Mouse (Mus musculus) left cerebral cortex, postnatal 14 days (tissue): ENCODE data around the gene Retsat. TPM values are rescaled to one million over a fixed set of nuclear protein-coding genes. Genes with fewer than 3 reads are reported as not detected.
A peak's percentile ranks its signal among the peaks of the same experiment; 100 is the strongest.

Experiments used
- DNase-seq, 2 experiments: peaks; one replicate each; pipeline ENCODE4 v3.0.0; 2021 to 2022; ENCODE audit warnings: low spot score in 2 of 2, mixed read lengths in 1 of 2
- intact Hi-C: fragments of 180-260 bp; cut with DNase I; formaldehyde crosslinking; loops from one replicate; pipeline ENCODE4 v1.15.1; 2025
- total RNA-seq, 2 experiments: library from RNA; stranded (reverse); gene quantifications; 2 replicates each; pipeline ENCODE4 v1.2.3; 2021

The Retsat gene
- total RNA-seq, 2 experiments from 2014 or later, result 41.6 to 43.8 TPM

DNA sequence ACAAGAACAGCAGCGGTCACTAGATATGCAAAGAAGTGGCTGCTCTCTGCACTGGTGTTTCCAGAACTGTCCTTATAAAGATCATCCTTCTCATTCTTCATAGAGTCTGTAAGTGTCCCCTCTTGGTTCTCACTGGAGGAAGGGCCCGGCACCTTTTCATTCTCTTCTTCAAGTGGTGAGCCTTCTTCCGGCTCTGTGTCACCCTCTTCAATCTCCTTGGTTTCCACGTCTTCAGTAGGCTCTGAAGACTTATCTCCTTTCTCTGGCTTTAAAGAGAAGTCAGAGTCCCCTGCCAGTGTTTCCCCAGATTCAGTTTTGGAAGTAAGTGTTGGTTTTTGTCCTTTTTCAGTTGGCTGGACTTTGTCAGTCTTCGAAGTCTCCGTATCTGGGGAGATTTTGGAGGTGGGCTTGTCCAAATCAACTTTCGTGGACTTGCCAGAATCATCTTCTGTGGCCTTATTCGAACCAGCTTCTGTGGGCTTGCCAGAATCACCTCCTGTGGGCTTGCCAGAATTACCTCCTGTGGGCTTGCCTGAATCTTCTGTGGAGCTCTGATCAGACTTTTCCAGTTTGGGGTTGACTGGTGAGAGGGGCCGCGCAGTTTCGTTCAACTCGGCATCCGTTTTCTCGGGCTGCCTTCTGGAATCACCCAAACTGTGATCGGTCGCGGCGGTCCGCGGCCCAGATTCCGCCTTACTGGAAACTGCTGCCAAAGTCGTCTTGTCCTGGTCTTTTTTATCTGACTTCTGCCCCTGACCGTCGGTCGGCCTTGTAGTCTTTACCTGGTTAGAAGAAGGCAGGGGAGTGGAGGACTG is 17.5 kb downstream of the Retsat start:
- intact Hi-C loops, result no loop called here
- DNase-seq, result no peak

DNA sequence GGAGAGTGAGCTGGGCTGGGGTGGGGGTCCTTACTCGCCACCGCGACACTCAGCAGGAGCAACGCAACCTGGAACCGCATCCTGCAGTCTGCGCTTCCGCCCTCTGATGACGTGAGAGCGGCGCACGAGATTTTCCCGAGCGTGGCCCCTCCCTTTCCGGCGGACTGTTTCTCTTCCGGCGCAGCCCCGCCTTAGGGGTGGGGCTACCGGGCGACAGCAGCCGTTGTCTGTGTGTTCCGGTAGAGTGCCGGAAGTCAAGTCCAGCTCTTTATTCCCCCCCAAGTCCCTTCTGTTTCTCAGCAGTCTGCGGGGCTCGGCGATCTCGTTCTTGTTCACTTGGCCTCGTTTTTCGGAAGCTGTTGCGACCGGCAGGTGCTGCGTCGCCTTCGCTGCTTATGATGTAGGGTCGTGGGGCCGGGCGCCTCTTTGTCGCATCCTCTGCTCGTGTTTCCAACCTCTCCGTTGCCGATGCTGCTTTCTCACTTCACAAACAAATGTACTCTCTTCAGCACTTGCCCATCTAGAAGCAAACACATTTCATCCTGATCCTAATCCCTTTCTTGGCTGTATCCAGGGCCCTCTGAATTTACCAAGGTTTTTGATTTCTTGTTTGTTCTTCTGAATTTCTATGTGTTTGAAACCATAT is 18.5 kb downstream of the Retsat start, which contains the start of gene Tgoln1:
Gene Tgoln1, minus strand, starts transcription at position 358 of the 646 bp plus-strand sequence.
- intact Hi-C loops, result no loop called here
- DNase-seq, result peak; percentile 94

DNA sequence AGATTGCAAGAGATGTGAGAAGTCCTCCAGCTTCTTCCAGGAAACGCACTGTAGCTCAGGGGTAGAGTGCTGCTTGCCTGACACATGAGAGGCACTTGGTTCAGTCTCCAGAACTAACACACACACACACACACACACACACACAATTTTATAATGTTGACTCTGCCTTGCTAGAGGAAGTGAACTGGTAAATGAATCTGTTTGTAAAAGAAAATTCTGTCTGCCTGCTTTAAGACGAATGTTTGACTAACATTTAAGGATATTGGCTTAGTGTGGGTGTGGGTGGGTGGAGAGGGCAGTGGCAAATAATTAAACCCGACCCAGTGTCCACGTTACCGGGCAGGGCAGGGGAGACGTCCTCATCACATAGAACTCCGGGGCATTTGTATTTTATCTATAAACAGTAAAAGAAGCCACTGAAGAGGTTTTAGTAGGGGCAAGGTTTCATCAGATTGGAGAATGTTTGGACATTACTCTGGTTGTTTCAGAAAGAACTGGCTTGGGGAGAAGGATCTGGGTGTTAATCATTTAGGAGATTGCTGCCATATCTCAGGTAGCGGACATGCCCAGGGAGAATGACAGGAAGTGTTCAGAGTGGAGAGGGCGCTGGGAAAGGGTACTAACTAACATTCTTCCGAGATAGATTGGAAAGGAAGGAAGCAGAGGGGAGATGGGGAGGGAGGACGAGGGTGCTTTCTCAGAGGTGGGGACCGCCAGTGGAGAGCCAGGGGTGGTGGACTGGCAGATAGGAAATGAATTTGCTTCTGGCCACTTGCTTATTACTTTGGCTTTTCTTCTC is 21.7 kb downstream of the Retsat start:
- DNase-seq, result no peak
- intact Hi-C loops, result no loop called here

DNA sequence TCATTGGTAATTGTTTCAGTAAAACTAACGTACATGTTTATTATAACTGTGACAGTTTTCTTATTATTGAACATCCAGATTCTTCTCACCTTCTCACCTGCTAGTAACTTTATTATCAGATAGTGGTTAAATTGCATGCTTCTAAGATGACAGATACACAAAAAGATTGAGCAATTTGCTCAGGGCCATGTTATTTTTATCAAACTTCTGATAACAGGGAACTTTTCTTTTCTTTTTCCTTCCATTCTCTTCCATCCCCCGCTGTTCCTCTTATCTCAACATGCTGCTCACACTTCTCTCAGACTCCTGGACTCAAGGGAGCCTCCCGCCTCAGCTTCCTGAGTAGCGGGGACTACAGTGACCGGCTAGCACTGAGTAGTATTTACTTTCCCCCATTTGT is 22.6 kb downstream of the Retsat start:
- intact Hi-C loops, result no loop called here
- DNase-seq, result no peak

DNA sequence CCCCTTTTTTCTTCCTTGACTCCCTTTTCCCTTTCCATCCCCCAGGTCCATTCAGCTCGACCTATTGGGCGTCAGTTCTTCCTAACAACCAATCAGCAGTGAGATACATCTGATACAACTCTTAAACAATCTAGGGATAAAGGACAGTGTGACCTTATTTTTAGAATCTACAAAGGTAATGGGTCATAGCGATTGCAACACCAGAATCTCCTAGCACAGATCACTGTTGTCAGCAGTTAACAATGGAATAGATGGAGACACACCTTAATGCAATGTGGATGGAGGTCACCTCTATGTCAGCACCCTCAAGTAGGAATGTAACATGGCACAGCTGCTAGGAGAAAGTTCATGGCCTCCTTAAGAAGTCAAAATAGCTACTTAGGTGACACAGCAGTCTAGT is 24.6 kb downstream of the Retsat start:
- DNase-seq, result no peak
- intact Hi-C loops, result no loop called here

DNA sequence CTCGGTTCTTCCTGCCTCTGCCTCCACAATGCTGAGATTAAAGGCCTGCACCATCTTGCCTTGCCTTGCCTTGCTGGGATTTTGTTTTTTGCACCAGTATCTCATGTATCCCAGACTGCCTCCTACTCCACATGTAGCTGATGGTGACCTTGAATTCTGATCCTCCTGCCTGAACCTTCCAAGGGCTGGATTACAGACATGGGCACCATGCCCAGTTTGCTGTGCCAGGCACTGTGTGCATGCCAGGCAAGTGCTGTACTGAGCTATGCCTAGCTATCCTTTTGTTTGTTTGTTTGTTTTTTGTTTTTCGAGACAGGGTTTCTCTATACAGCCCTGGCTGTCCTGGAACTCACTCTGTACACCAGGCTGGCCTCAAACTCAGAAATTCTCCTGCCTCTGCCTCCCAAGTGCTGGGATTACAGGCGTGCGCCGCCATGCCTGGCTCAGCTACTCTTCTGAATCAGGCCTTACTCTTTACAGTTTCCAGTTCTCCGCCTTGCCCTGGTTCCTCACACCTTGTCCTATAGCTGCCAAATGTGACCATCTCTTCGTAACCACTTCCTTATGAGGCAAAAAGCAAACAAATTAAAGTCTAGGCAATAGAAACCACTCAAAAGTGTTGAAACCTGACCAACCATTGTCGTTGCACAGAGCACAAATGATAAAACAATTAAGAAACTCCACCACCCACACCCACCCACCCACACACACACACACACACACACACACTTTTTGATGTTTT is 25.6 kb downstream of the Retsat start:
- intact Hi-C loops, result no loop called here
- DNase-seq, result no peak

DNA sequence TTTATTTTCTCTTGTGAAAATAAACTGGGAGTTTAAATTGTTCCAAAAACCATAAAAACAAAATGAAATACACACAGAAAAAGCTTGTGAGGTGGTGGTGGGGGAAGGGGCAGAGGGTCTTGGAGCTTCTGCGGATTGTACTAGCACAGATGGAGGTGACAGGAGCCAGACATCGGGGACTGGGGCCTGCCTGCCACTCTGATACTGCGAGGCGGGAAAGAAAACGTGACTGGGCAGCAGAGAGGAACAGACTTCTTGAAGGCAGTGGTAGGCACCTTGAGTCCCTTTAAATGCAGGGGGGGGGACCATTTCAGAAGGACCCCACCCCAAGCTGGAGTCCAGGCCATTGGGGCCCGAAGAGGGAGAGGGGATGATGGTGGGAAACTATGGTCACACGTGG is 28.1 kb downstream of the Retsat start:
- intact Hi-C loops, result no loop called here
- DNase-seq, result no peak

DNA sequence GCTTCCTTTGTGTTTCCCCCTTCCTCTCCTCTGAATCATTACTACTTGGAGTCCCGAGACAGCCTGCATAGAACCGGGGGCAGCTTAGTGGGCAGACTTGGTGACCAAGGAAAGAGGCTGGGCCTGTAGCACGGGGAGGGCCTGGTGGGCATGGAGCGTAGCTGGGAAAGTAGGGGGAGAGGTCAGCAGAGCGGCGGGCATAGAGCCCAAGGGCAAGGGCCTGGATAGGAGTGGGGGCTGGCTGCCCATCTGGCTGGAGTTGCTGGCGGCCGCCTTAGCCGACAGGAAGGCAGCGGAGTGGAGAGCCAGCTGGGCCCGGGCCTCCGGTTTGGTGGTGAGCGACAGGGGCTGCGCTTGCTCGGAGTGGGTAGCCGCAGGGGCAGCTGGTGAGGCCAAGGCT is 29.0 kb downstream of the Retsat start:
- intact Hi-C loops, result no loop called here
- DNase-seq, result no peak

DNA sequence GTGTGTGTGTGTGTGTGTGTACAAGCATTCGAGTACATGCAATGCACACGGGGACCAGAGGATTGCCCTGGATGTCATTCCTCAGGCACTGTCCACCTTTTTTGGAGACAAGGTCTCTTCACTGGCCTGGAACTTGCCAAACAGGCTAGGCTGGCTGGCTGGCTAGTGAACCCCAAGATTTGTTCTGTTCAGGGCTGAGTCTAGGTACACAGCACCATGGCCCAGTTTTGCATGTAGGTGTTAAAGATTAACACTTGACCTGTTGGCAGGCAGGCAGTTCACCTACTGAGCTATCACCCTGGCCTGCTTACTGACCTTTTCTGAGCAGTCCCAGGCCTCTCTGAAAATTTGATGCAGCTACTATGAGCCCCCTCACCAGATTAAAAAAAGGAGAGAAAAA is 32.1 kb downstream of the Retsat start:
- DNase-seq, result no peak
- intact Hi-C loops, result loop anchor here (10.0 kb wide), 1 partner anchor 524 kb away; no protein-coding TSS in a partner anchor

DNA sequence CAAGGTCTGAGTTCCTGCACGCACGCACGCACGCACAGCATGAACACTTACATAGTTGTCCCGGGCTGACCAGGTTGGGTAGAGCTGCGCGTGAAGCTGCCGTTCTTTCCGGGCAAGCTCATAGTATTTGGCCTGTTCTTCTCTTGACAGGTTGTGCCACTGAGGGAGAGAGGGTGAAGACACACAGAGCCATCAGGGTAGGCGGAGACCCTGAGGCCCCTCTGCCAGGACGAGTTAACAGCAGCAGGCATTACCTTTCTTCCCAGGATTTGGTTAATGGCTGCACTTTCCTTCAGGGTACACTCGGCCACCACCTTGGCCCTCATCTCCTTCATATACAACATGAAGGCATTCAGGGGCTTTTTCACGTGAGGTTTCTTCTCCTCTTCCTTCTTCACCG is 32.7 kb downstream of the Retsat start:
- intact Hi-C loops, result loop anchor here (10.0 kb wide), 1 partner anchor 524 kb away; no protein-coding TSS in a partner anchor
- DNase-seq, result no peak

DNA sequence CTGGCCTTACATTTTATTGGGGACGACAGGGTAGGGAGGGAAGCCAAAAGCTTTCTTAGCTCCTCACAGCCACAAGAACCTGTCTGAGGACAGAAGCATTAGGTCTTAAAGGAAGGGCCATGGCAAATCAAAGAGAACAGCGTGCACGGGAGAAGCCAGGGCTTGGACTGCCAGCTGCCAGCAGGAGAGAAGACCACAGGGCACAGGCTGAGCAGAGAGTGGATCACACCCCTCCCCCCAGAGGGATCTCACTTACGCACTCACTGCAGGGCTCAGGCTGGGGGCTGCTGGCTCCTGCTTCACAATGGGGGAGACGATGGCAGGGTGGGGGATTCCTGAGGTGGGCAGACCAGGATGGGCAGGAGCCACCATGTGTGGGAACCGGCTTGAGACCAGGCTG is 33.4 kb downstream of the Retsat start:
- intact Hi-C loops, result loop anchor here (10.0 kb wide), 1 partner anchor 523 kb away; no protein-coding TSS in a partner anchor

DNA sequence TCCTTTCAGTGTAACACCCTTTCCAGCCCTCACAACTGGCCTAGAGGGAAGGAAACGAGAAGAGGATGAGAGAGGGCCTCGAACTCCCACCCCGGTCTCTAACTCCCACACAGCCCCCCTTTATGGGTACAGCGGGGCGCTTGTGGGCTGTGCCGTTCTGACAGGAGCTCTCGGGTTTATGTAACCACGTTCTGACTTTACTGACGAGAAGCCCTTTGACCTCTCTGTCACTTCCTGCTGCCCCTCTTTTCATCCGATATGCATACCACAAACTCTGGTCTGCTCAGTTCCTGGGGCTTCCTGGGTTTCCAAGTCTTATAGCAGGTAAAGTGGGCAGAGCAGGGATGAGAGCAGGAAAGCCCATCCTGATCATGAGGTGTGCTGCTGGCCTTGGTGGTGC is 36.0 kb downstream of the Retsat start:
- no peak for DNase-seq
- intact Hi-C loops, result loop anchor here (10.0 kb wide), 1 partner anchor 520 kb away; no protein-coding TSS in a partner anchor

More for the DNA sequence above, 33.4 kb downstream of the Retsat start:
- no peak for DNase-seq

DNA sequence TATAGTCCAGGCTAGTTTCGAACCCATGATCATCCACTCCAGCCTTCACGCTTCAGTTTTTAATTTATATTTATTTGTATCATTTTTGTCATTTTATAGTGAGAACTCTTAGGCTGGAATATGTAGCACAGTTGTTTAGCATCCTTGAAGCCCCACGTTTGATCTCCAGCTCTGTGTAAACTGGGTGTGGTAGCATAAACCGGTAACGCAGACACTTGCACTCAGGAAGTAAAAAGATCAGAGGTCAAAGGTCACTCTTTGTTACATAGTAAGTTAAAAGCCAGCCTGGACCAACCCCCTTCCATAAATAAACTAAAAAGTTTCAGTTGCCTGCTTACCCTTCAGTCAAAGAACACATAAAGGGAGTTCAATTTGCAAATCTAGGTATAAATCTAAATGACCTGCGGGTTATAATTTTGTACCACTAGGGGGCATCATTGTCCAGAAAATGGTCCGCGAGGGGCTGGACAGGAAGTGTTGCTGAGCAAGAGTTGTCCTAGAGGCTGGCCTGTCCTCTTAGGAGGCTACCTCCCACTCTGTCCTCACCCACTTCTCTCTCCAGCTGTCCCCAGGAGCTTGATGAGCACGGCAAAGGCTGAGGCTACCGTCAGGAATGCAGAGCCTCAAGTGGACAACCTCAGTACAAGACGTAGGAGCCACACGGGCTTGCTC is 37.6 kb downstream of the Retsat start:
- peak; percentile 64 to 66 for DNase-seq

DNA sequence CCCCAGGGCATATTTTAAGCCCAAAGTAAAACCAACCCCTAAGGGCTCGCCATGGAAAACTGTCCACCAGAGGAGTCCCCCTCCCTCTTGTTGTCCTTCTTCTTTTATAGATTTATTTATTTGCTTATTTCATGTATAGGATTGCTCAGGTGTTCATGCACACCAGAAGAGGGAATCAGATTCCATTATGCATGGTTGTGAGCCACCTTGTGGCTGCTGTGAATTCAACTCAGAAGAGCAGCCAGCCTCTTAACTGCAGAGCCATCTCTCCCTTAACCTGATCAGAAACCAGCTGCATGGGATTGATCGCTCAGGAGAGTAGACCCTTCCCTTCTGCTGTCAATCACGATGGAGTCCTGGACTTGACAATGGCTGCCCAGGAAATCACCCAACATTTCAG is 38.7 kb downstream of the Retsat start:
- intact Hi-C loops, result loop anchor here (2.0 to 10.0 kb wide), 2 partner anchors 194 to 518 kb away; no protein-coding TSS in a partner anchor
- DNase-seq, result no peak

More for the DNA sequence above, 37.6 kb downstream of the Retsat start:
- intact Hi-C loops, result loop anchor here (2.0 to 10.0 kb wide), 2 partner anchors 195 to 519 kb away; no protein-coding TSS in a partner anchor

DNA sequence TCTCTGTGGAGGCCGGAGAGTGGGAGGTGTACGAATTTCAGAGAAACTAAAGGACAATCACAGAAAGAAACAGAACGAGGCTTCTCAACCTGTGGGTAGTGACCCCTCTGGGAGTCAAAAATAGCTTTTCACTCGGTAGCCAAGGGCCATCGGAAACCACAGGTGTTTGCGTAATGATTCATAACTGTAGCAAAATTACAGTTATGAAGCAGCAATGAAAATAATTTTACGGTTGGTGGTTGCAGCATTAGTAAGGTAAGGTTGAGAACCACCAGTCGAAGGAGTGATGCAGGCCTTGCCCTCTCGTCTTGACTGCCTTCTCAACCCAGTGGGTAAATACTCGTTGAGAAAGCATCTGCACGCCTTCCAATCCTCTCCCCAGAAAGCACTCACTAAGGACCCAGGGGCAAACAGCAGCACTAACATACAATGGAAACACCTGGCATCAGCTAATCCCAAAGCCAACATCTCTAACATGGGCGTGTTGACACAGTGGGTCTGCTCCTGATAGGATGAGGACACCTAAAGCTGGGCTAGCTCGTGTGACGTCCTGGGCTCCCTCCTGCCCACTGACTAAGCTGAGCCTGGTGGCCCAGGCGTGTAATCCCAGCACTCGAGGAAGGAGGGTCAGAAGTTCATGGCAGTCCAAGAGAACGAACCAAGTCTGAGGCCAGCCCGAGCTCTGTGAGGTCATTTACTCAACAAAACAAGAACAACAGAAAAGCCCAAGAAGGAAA is 43.1 kb downstream of the Retsat start:
- no peak for DNase-seq
- intact Hi-C loops, result no loop called here

DNA sequence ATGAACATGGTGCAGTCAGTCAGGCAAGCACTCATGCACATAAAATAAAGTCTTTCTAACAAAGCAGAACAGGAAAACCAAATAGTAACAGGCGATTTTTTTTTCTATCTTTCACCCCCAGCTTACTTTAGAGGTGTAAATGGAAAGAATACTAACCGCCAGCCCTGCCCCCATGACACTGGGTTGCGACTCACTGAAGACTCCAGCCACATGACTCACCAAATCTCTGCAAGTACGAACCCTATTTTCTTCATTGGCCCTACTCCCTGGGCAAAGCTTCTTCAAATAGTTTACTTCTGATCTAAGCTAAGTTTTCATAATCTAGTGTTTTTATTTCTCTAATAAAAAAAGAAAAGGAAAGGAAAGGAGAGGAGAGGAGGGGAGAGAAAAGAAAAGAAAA is 46.3 kb downstream of the Retsat start:
- no peak for DNase-seq
- intact Hi-C loops, result no loop called here

DNA sequence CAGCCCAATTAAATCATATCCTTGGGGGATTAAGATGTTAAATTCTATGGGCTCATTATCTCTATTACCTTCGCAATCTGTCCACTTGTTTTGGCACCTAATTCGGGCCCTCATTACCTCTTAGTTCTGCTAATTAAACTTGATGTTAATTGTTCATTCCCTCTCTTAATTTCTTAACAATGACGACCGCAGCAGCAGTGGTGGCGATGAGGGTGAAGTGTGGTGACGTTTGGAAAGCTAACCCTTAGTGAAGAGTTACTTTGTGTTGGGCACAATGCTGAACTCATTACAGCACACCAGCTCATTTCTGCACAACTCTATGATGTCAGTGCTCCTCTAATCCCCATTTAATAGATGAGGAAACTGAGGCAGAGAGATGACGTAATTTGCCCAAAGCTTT is 47.1 kb downstream of the Retsat start:
- no peak for DNase-seq
- intact Hi-C loops, result loop anchor here (5.0 kb wide), 1 partner anchor 582 kb away; no protein-coding TSS in a partner anchor

DNA sequence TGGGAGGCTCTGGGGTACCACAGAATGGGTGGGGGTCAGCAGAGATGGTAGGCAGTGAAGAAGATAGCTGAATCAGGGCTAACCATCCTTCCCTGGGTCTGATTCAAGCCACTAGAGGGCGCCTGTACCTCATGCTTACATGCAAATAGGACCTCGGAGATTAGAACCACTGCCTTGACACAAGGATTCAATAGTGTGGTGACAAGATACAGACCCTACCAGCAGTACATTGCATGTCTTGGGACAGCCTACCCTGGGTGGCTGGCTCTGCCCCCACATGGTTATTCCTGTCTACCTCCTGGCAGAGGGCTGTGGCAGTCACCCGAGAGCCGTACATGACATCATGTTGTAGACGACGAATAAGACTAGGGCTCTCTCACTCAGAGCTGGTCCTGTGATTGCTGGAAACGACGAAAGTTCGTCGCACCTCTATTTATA is 49.1 kb downstream of the Retsat start:
- intact Hi-C loops, result loop anchor here (1.0 to 5.0 kb wide), 2 partner anchors 142 to 580 kb away; partner anchors contain the start of gene Tcf7l1
- peak; percentile 80 to 86 for DNase-seq
